Mouse (Mus musculus) leukemia stem cell, adult 10-12 weeks (primary cell): ENCODE results near the gene Dab2. TPM values are rescaled to one million over a fixed set of nuclear protein-coding genes. Genes with fewer than 3 reads are reported as not detected.

Experiments
- polyA plus RNA-seq: library from polyadenylated mRNA; stranded (reverse); fragments of >175 nt; gene quantifications from 2 replicates; pipeline ENCODE4 v1.2.3, GENCODE M21; 2012; ENCODE audit warnings: low replicate concordance

The Dab2 gene
- polyA plus RNA-seq = 0.83 TPM in 1 of 2 replicates, not detected in the other

DNA sequence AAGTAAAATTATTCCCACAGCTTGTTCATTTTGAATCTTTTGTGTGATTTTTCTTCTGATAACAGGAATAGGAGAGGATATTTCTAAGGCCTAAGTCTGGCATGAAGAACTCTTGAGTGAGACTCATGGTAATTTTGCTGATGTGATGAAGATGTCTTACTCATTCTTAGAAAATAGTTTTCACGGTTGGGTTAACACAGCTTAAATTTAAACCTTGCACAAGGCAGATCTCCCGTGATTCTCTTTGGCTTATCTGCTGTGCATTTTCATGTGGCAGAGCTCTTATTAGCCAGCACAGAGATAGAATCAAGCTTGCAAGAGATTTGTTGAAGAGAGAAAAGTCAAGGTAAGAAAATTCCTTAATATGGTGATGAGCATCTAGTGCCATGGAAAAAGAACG is at the start of gene Dab2:
Dab2 (plus strand) TSS at position 235 of the 400 bp plus-strand sequence.

DNA sequence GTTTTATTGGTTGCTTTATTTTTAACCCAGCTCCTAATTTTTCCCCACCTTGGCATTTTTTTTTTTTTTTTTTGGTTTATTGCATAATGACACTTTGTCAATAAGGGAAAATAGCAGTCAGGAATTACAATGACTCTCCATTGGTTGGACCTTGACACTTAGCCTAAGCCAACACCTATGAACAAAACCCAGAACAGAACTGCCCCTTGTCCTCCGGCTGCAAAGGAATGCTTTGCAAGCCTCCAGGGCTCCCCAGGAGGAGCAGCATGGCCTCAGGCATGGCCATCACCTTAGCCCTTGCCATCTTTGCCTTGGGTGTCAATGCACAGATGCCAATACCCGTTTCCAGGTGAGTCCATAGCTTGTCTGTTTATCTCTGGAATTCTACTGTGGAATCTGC is 145.5 kb downstream of the Dab2 start, which contains the start of gene C9:
C9 (plus strand) TSS at position 193 of the 400 bp plus-strand sequence.

Other genes starting within 250 kb of the Dab2 start
- gene C9, start 145.5 kb downstream of the Dab2 start, polyA plus RNA-seq = not detected in 2 replicates
- gene Fyb, start 223.1 kb downstream of the Dab2 start, polyA plus RNA-seq = 1,744 and 1,768 TPM in 2 replicates